ENCODE assay signal across 11 mouse cellular contexts in the genomic region with DNA sequence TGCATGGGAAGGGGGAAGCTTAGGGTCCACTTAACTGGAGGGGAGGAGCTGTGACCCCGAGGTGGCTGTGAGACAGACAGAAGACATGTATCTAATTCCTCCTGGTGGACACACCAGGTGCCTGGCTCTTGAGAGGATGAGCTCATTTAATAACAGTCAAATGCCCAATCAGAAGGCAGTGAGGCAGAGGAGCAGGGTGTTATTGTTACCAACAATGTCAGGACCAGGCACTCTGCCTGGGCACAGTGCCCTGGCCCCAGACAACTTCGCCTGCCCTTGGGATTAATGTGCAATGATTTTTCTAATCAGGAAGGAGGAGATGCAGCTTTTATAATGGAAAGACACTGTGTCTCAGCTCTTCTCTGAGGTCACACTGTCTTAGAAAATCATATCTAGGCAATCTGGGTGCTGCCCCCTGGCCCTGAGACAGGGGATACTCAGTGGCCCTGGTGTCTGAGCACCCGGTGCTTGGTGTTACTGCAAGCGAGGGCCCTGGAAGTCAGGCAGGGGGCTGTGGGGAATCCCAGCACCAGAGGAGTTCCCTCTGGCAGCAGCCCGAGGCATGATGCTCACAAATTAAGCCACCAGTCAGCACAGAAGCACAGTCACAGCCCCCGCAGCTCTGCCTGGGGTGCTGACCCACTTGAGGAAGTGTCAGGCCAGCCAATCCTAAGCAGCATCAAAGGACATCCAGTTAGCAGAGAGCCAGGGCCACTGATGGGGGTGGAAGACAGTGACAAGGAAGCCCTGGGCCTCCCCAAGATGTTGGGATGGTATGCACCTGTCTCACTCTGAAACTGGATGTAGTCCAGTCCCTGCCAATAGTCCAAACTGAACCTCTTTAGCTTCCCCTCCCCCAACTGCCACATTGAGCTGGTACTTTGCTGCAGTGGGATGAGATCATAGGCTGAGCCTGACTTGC.
DNase-seq lines count a peak whose midpoint lies in the region; ATAC-seq and TF ChIP-seq lines count a peak whose summit lies in the region.
"Had no signal": no experiment of that assay in that cellular context is flagged by ENCODE, and none has a peak within 500 bp of the region (broad histone marks: within the 10 kb centered on the region; RNA-seq: fewer than 3 reads in every experiment).

No protein-coding gene starts in this region.

- TF ChIP-seq POLR2A in cortical plate, adult 2 months (IDR thresholded peaks at IDR 0.05; ENCODE audit: extremely low read depth, insufficient read depth, low read length), result no peak

- no peaks in the 10 kb centered on the region for H3K9me3 ChIP-seq in midbrain, embryonic 12.5 days
- H3K9me3 ChIP-seq in liver, embryonic 11.5 days (ENCODE audit: control insufficient read depth, low read length), result no peaks in the 10 kb centered on the region

- H3K4me3 ChIP-seq in cortical plate, adult 2 months (ENCODE audit: insufficient read depth, low read length), result no peak overlapping the region
- H3K4me3 ChIP-seq in midbrain, embryonic 12.5 days, result no peak overlapping the region
- H3K4me3 ChIP-seq in liver, embryonic 11.5 days (ENCODE audit: low read depth, low read length), result no peak overlapping the region

- peaks cover 19% of the 10 kb centered on the region for H3K4me1 ChIP-seq in cortical plate, adult 2 months (ENCODE audit: control insufficient read depth, insufficient read depth, low read length)
- peaks cover 69% of the 10 kb centered on the region for H3K4me1 ChIP-seq in midbrain, embryonic 12.5 days
- no peaks in the 10 kb centered on the region for H3K4me1 ChIP-seq in liver, embryonic 11.5 days (replicated peaks; ENCODE audit: control insufficient read depth, insufficient read depth, low read length)

- no peak for TF ChIP-seq CTCF in cortical plate, adult 2 months (IDR thresholded peaks at IDR 0.05; ENCODE audit: extremely low read depth, insufficient read depth, low read length)

- H3K4me2 ChIP-seq in midbrain, embryonic 12.5 days (replicated peaks), result no peak overlapping the region
- no peak overlapping the region for H3K4me2 ChIP-seq in liver, embryonic 11.5 days

- no peak for DNase-seq in frontal cortex, postnatal 10 days (ENCODE audit: low spot score in 2 of 2)
- DNase-seq in brain, adult 2 months (ENCODE audit: low read depth, low spot score), result peak; percentile 89
- no peak for DNase-seq in liver, embryonic 11.5 days (ENCODE audit: low spot score)
- no peak for DNase-seq in heart, postnatal 4 days
- no peak for DNase-seq in embryo, embryonic 10 days (ENCODE audit: low spot score)
- DNase-seq: kidney, adult 8-10 months; layer of hippocampus, postnatal 36 days; right cerebral cortex, postnatal 14 days had no signal

- H3K27ac ChIP-seq in cortical plate, adult 2 months (ENCODE audit: insufficient read depth, low read length), result peak overlapping the region; percentile 18
- 0 out of 2 replicates have a peak overlapping the region, but pooled peaks have one; percentile 50 for H3K27ac ChIP-seq in midbrain, embryonic 12.5 days (replicated peaks)
- no peak overlapping the region for H3K27ac ChIP-seq in liver, embryonic 11.5 days (ENCODE audit: low read depth, low read length)

- ATAC-seq in frontal cortex, adult (ENCODE audit: low TSS enrichment), result peak; percentile 8; the same call in 1 of the 2 replicates
- ATAC-seq in midbrain, embryonic 12.5 days (ENCODE audit: low FRiP score, low read depth), result no peak
- ATAC-seq in liver, embryonic 11.5 days (replicated peaks; ENCODE audit: low FRiP score), result no peak

- no peak overlapping the region for H3K9ac ChIP-seq in midbrain, embryonic 12.5 days (replicated peaks)
- H3K9ac ChIP-seq in liver, embryonic 11.5 days (ENCODE audit: low read depth, low read length), result no peak overlapping the region

- no peaks in the 10 kb centered on the region for H3K36me3 ChIP-seq in midbrain, embryonic 12.5 days
- no peaks in the 10 kb centered on the region for H3K36me3 ChIP-seq in liver, embryonic 11.5 days (ENCODE audit: control insufficient read depth, insufficient read depth, low read length)

- 60% methylated on average over 6 of the region's 6 CpGs for WGBS in midbrain, embryonic 12.5 days
- WGBS in liver, embryonic 11.5 days, result 67% methylated on average over 6 of the region's 6 CpGs

- no peaks in the 10 kb centered on the region for H3K27me3 ChIP-seq in midbrain, embryonic 12.5 days
- H3K27me3 ChIP-seq in liver, embryonic 11.5 days (replicated peaks; ENCODE audit: control insufficient read depth, insufficient read depth, low read length), result no peaks in the 10 kb centered on the region
